Mouse (Mus musculus) gastrocnemius, postnatal 4 days (tissue): ENCODE measurements around the gene Znrd1. TPM values are rescaled to one million over a fixed set of nuclear protein-coding genes. Genes with fewer than 3 reads are reported as not detected.
"Not testable (repeated sequence)": the region's sequence is repeated elsewhere in the genome, so short reads cannot be mapped to it uniquely, and the experiment has no call there.

Source experiments
- DNase-seq, 2 experiments: peaks; one replicate each; pipeline ENCODE4 v3.0.0; 2021 to 2022; ENCODE audit warnings: low spot score in 2 of 2, mixed read lengths in 2 of 2
- long read RNA-seq, 2 experiments: library from polyadenylated mRNA; stranded (forward); transcript quantifications; one replicate each; pipeline ENCODE4 v2.0.0; 2021
- total RNA-seq, 2 experiments: library from RNA; stranded (reverse); gene quantifications; 2 replicates each; pipeline ENCODE4 v1.2.3; 2021

Znrd1 gene
- total RNA-seq = 10 to 100 TPM; 29.2 to 32.9 TPM
- long read RNA-seq, experiment 1, transcript Znrd1-202 (5 exons, 710 nt) = major isoform, 8 of 9 reads
- long read RNA-seq, experiment 1, partial matches to known transcripts = 0 of 9 reads
- long read RNA-seq, experiment 1, other reads (novel, unspliced or antisense) = 0 of 9 reads
- long read RNA-seq, experiment 2, transcript Znrd1-202 (5 exons, 710 nt) = major isoform, 10 of 13 reads
- long read RNA-seq, experiment 2, partial matches to known transcripts = 0 of 13 reads
- long read RNA-seq, experiment 2, other reads (novel, unspliced or antisense) = 1 of 13 reads

DNA sequence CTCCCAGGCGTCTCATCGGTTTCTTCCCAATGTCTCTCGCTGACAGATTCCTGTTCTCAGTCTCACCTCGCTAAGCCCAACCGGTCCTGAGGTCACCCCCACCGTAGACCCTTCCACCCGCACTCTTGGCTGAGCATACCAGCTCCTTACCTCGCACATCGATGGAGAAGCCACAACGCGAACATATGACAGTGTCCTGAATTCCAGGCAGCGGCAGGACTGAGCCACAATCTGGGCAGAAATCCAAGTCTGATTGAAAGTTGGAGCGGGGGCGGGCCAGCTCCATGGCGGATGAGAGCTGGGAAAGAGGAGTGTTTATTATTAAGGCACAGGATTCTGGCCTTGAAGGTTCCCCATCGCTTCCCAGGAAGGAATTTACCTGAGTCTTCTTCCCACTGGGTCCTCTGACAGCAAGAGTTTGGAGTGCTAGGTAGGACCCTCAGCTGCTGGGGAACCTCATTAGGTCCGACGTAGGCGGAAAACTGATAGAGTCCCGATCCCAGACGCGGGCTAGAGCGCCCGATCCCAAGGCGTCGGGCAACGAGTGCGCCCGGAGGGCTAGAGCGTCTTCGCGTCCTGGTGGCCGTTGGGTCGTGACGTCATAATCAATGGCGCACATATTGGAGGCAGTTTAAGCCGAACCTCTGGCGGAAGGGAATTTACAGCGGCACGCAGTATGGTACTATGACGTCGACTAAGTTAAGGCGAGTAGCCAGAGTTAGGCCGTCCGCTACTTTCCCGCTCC is at the start of gene Znrd1, which contains the start of gene Znrd1as:
Gene Znrd1 (minus strand): TSS at position 561 of the 745 bp plus-strand sequence.
Gene Znrd1as (plus strand): TSS at position 594 of the 745 bp plus-strand sequence.
- peak; percentile 80 to 93 for DNase-seq

DNA sequence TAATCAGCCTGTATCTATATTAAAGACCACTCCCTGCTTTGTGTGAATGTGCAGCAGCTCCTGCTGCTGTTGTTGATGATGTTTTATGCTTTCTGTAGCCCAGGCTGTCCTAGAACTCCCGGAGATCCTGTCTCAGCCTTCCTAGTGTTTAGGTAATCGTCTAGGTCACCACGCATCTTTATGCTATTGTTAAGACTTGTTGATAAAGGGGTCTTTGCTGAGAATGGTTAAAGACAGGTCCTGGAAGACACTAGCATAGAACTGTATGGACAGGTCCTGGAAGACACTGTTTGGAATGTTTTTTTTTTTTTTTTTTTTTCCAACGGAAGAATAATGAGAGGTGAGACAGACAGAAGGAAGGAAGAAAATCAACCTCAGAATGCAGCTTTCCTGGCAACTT is 45.0 kb upstream of the Znrd1 start:
- DNase-seq = no peak

DNA sequence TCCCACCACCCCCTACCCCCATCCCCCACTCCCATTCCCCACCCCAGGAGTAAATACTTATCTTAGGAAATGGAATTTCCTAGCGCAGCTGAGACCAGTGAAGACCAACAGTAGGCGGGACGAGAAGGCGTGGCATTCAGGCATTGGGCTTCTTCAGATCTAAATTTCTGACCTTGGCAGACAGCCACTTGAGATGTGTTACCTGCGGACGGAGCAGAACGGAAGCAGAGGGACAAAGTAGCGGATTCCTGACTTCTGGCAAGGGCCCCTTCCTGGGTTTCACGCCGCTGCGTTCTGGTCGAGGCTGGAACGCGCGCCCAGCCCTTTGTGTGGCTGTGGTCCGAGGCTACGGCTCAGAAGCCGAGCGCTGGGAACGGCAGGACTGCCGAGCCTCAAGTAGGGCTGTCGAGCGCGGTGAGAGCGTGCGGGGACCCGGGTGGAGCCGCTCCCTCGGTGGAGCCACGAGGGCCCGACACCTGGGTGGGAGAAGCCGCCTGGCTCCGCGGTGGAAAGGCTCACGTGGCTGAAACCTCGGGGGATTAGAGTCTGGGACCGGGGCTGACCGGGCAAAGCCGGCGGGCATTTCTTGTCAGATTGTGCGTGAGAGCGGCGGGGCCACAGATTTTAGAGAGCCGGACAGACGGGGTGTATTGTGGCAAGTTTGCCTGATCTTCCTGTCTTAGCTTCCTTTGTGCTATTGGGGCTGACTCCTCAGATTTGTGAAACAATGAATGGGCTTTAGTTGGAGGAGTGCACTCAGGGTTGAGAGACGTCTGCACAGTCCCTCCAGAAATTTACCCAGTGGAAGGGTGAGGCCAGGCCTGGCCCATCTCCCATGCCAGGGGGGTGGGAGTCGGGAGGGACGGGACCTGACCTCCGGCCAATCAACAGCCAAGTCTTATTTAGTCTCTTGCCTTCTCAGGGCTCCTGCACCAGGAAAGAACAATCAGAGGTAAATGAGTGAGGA is 44.3 kb upstream of the Znrd1 start:
- peak in 1 of 2 experiments; percentile 54 for DNase-seq

DNA sequence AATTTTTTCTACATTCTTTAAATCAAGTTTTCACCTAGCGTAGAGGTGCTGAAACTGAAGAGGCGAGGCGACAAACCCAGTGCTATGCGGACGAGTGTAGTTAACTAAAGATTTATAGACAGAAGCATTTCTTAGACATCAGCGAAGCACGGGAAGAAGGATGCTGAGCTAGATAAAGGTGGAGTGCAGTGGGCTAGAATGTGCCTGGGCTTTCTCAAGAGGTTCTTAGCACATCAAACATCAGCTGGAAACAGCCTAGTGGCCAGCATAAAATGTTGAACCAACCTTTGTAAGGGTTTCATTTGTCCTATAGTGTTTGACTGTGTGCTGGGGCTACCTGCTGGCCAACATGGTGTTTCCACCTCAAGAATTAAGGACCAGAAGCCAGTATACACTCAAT is 42.5 kb upstream of the Znrd1 start, which contains the start of gene Zfp57:
Gene Zfp57 (plus strand): TSS at position 301 of the 400 bp plus-strand sequence.
- DNase-seq = no peak

DNA sequence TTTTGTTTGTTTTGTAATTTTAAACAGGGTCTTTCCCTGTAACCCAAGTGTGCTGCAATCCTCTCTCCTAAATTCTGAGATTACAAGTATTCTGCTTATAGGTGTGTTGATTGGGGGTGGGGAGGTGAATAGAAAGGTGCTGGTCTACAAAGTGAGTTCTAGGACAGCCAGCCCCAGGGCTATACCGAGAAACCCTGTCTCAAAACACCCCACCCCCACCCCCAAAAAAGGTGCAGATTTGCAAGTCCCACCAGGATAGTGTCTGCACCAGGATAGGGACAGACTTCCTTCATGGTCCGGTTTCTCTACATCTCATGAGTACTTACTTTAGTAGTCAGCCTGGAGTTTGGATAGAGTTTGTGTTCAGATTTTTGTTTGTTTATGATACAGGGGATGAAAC is 40.1 kb upstream of the Znrd1 start:
- no peak for DNase-seq

DNA sequence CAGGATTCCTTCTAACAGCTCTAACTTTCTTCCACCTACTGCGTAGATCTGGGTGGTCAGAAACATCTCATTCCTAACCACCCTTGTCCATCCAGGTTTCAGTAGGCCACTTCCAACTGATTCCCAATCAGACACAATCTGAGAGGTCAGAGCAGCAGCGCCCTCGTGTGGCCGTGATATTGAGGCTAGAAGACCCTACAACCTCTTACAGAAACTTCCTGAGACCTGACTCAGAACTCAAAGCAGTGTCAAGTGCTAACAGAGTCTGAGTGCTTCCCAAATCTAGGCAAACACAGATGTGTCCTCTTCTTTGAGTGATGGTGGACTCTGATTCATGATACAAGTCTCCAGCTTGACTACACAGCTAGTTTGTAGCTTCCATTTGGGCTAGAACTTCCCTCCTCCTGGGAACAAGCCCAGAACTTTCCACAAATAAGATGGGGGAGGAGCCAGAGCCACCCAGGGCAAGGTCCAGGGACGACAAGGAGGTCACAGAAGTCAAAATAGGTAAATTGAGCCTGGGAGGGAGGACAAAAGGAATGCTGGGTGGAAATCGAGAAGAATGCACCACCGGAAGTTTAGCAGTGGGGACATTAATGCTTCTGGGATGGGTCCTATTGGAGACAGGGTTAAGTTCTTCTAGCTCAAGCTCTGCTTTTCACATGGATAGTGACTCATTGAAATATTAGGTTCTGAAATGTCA is 38.8 kb upstream of the Znrd1 start:
- peak; percentile 65 to 81 for DNase-seq

DNA sequence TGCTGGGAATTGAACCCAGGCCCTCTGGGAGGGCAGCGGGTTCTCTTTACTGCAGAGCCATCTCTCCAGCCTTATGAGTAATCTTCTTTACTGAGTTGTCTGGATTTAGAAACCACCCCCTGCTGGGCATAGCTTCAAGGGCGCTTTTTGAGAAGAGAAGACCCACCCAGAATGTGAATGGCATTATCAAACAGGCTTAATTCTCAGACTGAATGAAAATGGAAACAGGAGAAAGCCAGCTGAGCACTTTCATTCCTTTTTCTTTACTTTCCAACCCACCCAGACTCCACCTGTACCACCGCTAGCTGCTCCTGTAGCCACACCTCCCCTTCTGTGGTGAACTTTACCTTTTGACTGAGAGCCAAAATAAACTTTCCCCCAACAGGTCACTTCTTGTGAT is 37.1 kb upstream of the Znrd1 start:
- no peak for DNase-seq

DNA sequence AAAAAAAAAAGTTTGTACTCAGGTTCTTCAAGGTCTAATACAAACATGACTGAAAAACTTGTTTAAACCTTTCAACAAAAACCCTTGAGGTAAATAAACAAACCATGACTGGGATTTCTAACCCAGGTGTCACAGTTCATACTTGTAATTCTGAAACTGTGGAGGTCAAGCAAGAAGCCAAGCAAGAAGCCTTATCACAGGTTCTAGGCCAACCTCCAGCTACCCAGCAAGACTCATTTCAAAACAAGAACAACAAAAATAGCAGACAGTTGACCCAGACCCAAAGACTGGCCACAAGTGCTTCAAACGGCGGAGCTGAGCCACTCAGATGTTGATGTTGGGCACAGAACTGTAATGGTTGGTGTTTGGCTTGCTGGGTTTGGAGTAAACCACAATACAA is 36.2 kb upstream of the Znrd1 start:
- no peak for DNase-seq

DNA sequence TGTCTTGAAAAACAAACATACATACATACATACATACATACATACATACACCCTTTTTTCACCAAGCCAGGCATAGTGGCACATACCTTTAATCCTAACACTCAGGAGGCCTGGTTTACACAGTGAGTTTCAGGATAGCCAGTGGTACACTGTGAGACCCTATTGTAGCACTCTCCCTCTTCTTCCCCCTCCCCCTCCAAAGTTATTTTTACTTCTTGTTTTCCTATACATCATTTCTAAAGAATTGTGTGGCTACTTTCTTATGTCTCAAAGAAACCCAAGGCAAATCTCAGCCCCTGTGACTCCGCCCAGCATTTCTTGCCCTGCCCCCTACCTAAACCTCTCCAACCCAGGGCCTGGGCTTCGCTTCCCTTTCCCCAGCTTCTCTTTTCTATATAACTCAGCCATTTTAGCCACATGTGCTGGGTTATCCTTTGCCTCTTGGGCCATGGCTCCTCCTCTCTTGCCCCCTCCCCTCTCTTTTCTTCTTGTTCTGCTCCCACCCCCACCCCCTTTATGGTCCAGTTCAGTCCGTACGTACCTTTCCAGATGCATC is 35.5 kb upstream of the Znrd1 start:
- no peak for DNase-seq

DNA sequence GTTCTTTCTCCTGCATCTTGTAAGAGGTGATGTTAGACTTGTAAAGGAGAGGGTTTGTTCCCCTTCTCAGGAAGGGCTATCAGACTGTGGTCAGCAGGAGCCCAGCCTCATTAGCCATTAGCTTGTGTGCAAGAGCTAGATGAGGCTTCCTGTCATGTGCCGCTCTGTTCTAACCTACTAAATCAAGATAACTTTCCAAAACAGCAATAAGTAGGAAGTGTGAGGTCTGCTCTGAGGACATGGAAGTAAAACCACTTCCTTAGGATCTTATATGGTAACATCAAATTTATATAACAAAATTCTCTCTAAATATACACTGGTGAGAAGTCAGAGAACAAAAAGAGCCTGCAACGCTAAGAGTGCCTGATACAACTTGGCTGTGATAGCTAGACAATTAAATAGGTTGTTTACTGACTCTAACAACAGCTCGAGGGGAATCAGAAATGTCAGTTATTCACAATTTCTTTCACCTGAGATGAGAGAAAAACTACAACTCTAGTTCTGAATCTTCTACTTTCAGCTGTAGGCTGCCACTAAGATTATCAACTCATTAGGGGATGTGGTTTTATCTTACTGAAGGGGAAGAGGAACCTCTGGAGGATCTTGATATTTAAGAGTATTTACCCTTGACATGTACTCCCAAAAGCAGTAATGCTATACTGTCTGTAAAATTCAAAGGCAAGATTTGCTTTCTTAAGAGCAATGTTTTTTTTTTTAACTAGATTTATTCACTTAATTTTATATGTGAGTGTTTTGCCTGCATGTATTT is 34.2 kb upstream of the Znrd1 start:
- no peak for DNase-seq

DNA sequence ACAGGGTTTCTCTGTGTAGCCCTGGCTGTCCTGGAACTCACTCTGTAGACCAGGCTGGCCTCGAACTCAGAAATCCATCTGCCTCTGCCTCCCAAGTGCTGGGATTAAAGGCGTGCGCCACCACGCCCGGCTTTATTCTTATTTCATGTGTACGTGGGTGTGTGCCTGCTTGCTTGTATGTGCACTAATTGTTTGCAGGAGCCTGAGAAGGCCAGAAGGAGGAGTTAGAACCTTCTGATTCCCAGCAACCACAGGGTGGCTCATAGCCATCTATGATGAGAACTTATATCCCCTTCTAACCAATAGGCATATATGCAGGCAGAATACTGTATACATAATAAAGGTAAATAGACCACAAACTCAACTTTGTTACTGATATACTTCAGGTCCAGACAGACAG is 32.3 kb upstream of the Znrd1 start:
- not testable (repeated sequence) for DNase-seq

DNA sequence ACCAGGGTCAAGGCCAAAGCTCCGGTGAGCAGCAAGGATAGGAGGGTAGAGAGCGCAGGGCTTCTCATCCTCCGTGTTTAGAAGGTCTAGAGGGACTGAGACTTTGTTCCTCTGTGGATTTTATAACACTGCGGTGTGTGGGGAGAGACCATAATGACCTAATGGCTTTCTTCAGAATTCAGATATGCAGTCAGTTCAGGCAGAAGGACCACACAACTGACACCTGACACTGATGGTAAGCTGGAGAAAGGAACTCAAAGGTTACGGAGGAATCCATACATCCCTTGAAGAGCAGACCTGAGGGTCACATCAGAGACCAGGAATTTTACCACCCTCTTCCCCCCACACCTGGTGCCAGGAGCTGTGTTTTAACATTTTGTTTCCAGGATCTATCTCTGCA is 31.1 kb upstream of the Znrd1 start, which contains the start of gene H2-M5:
Gene H2-M5 (minus strand): TSS at position 101 of the 400 bp plus-strand sequence.
- DNase-seq = no peak

DNA sequence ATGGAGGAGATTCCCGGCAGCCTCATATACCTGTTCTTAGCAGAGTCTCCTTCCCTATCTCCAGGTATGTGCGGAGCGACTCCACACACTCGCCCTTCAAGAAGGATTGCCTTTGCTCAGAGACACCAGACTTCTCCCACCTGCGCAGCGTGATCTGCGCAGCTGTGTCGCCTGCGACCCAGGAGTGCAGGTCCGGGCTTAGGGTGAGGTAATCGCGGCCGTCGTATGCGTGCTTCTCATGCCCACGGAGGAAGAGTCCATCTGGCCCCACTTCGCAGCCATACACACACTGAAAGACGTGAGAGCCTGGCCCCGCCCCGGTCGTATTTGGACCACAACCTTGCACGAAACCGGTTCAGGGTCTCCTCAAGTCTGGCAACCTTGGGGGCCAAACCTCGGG is 30.1 kb upstream of the Znrd1 start:
- DNase-seq = no peak

DNA sequence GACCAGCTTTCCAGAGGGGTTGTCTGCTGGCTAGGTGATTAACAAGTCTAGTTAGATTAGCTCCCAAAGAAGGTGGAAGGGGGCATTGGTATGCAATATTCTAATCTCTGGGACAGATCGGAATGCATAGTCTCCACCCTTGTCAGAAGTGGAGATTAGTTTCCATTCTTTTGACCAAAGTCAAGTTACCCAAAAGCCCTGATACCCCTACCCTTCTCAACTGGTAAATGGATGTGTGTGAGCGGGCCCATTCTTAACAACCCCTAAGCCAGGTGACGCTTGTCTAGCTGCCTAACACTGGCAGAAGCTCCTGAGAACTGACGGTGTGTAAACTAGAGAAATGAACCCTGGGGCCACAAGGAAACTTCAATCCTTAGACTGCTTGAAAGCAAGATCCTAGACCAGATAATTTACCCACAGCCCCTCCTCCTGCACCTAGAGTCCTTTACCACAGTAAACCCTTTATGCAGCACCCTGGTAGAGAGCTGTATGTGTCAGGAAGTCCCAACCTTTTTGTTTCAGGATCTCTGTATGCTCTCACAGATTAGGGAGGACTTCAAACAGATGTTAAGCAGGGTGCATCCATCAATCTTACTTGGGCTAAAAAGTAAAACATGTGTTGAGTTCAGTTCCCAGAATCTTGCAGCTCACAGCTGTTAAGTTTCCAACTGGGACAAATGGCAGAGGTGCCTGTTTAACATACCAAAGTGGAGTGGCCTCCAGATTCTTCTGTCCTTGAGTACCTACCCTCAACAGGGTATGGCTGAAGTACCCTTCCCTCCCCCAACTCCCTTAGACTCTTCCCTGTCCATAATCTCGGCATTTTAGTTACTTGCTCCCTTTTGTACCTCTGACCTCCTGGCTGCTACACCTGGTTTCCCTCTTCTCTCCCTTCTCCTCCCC is 24.1 kb upstream of the Znrd1 start:
- DNase-seq = no peak

DNA sequence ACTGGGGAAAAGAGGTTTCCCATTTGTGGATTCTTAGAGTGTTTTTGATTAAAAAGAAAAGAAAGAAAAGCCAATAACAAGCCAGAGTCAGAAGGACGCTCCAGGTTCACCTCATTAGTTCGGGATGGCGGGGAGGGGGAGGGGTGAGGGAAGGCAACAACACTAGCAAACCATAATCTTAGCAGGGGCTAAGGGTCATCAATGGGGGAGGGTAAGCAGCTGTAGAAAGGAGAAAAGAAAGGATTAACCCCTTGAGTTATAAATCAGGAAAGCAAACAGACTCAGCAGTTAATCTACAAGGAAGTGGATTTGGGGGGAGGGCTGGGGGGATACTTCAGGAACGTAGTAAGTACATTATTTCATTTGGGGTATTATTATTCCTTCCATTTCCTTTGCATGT is 23.5 kb upstream of the Znrd1 start:
- no peak for DNase-seq

DNA sequence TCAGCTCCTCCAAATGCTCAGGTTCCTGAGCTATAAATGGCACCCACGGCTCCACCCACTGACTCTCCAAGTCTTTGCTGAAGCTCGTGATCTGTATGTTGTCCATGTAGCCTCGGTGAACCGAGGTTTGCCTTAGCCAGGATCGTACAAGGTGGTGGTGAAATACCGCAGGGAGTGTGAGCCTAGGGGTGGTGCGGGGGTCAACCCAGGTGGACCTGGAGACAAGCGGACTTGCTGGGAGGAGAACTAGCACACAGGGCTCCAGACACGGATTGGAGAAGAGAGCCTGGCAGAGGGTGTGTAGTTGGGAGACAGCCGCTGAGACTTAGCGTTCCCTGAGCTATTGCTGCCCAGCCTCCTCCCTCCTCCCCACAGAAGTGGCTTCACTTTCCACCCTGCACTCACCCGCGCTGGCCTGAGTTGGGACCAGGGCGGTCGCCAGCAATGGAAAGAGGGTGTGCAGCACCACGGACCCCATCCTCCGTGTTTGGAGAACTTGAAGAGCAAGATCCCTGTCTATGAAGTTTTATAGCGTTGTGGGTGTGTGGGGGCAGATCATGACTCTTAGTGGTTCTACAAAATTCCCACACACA is 23.0 kb upstream of the Znrd1 start, which contains the start of gene 2410137M14Rik:
Gene 2410137M14Rik (minus strand): TSS at position 17 of the 593 bp plus-strand sequence.
- no peak for DNase-seq

DNA sequence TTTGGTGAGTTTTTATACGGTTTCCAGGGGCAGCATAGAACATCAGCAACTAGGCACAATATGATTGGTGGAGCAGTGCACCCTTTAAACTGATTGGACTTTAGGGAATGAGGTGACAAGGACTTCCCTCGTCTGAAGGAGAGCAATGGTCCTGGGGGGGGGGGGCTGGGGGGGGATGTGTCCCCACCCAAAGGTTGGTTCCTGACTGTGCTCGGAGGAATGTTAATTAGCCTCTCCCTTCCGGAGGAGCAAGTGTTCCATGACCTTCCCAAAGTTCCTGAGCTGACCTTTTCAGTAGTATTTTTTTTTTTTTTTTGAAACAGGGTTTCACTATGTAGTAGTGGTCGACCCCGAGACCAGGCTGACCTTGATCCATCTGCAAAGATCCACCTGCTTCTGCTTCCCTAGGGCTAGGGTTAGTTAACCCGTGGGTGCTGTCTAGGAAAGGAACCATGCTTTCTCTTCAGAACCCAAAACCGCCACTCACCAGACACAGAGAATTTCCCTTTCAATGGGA is 15.0 kb upstream of the Znrd1 start:
- no peak for DNase-seq

DNA sequence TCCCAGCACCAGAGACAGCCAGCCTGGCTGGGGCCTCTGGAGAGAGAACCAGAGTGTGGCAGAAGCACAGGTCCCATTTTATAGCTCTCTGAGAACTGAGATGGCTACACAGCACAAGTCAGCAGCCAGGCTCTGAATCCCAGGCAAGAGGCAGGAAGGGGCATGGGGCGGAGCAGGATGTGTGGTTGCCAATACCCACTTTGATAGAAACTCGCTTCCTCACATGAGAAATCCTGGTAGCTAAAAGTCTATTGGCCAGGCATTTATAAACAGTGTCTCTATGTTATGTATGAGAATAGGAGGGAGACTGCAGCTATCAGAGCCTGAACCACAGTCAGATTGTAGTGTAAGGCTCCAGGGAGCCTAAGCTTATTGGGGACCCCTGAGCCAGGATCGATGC is 14.4 kb upstream of the Znrd1 start:
- DNase-seq = no peak
